Mouse (Mus musculus) intestine, postnatal 0 days (tissue): ENCODE data around the gene Bckdha. TPM values are rescaled to one million over a fixed set of nuclear protein-coding genes. Genes with fewer than 3 reads are reported as not detected.
A peak's percentile ranks its signal among the peaks of the same experiment; 100 is the strongest.

Experiments
- ATAC-seq: fragments of 200-750 bp; cut with Nextera tagmentation; 2 replicates; pipeline ENCODE4 v1.8.0; 2017; ENCODE audit warnings: mild to moderate bottlenecking, moderate TSS enrichment, moderate library complexity
- H3K27ac ChIP-seq: fragments of 300-500 bp; sonication (generic); 2 replicates; pipeline ENCODE4 v1.5.1; 2014; ENCODE audit warnings: mild to moderate bottlenecking, low read depth, low read length, moderate library complexity
- H3K27me3 ChIP-seq: fragments of 300-500 bp; sonication (generic); replicated peaks from 2 replicates; pipeline ENCODE4 v1.6.1; 2014; ENCODE audit warnings: low read length, mixed read lengths; ENCODE audit not compliant: control insufficient read depth, insufficient read depth
- H3K36me3 ChIP-seq: fragments of 300-500 bp; sonication (generic); 2 replicates; pipeline ENCODE4 v1.6.1; 2014; ENCODE audit warnings: mild to moderate bottlenecking, moderate library complexity; ENCODE audit not compliant: control insufficient read depth, insufficient read depth
- H3K4me1 ChIP-seq: fragments of 300-500 bp; sonication (generic); replicated peaks from 2 replicates; pipeline ENCODE4 v1.6.1; 2014; ENCODE audit warnings: antibody characterized with exemption, low read length, mixed read lengths; ENCODE audit not compliant: control insufficient read depth, insufficient read depth
- H3K4me2 ChIP-seq: fragments of 300-500 bp; sonication (generic); replicated peaks from 2 replicates; pipeline ENCODE4 v1.6.1; 2014; ENCODE audit warnings: low read depth, mild to moderate bottlenecking, moderate library complexity
- H3K4me3 ChIP-seq: fragments of 300-500 bp; sonication (generic); 2 replicates; pipeline ENCODE4 v1.5.1; 2014; ENCODE audit warnings: low read depth, low read length
- H3K9ac ChIP-seq: fragments of 300-500 bp; sonication (generic); 2 replicates; pipeline ENCODE4 v1.6.1; 2014; ENCODE audit warnings: mild to moderate bottlenecking, low read depth, low read length
- H3K9me3 ChIP-seq: fragments of 300-500 bp; sonication (generic); 2 replicates; pipeline ENCODE4 v1.6.1; 2016; ENCODE audit warnings: mixed run types; ENCODE audit not compliant: control insufficient read depth
- CTCF ChIP-seq: sonication (generic); IDR thresholded peaks from 2 replicates; pipeline ENCODE4 v1.5.1; 2016; ENCODE audit warnings: low read depth, mild to moderate bottlenecking, control low read depth, antibody characterized with exemption, moderate library complexity
- WGBS: fragments of 180-500 bp; shearing (Covaris S2); extraction: QIAGEN DNeasy Blood & Tissue Kit; methylation state at CpG from one replicate; pipeline ENCODE4 v1.1.7; 2014; 5-methylcytosine and 5-hydroxymethylcytosine counted together
- polyA plus RNA-seq: library from polyadenylated mRNA; unstranded; fragments of >200 nt; fragmentation: Nextera tagmentation; extraction: Ambion mirVana; gene quantifications from 2 replicates; pipeline ENCODE4 v1.2.1, GENCODE M21; 2015

The Bckdha gene
- polyA plus RNA-seq, 1 experiment from 2014 or later = 39.8 TPM

DNA sequence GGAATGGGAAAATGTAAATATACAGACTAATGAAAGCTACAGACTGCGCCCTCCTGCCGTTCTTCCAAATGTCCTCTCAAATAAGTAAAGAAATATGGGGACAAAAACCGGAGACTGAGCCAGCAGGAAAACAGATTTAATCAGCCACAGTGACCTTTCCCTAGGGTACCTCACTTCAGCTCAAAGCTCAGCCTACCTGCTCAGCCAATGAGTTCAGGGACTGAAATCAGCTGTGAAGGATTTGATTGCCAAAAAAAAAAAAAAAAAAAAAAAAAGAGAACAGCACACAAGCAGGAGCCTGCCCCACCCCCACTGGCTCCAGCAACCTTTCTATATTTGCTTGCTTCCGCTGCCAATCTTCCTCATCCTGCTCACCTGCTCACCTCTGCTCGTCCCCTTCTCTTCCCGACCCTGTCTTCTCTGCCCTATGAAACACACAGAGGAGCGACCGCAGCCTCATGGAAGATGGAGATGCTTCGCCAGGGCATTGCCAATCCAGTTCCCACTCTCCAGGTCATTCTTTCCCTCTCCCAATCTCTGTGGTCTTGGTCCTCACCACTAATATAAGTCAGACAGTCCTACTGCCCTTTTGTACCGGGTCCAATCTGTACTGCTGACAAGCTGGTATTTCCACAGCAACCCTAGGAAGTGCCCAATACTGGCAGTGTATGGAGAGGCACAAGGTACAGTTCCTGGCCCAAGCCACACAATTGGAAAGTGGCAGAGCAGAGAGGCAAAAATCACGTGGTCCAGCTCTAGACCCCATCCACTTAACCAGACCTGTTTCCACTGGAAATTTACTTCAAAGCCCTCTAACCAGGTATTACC lies 3.0 kb downstream of the Bckdha start:
- Histone ChIP-seq H3K27me3 (no peaks in the 10 kb centered on the region), H3K27ac (no peak overlapping the region), H3K4me3 (no peak overlapping the region), H3K9me3 (no peaks in the 10 kb centered on the region), H3K36me3 (no peaks in the 10 kb centered on the region), H3K9ac (no peak overlapping the region), H3K4me1 (no peaks in the 10 kb centered on the region; the same call in 1 of the 2 replicates), H3K4me2 (no peak overlapping the region)
- no peak for TF ChIP-seq CTCF
- 66% methylated on average over 11 of the region's 11 CpGs for WGBS
- no peak for ATAC-seq

DNA sequence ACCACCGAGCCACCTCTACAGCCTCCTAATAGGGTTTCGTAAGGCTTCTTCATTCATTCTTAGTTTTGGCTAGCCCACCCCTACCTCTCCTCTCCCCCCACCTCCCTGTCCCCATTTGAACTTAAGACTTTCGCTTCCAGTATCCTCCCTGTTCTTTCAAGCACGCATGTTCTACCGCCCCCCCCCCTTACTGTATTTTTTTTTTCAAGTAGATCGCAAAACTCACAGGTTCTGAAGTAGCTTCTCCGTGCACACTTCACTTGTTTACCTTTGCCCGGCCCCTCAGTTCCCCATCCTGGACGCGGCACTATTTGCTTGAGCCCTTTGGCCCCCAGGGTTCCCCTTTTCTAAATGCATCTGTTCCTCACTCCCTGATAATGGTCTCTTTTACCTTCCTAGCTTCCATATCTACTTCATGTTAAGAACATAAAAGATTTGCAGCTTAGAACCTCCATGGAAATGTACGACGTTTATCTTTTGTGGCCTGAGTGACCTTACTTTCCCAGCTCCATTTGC lies 6.5 kb downstream of the Bckdha start:
- ATAC-seq = no peak
- 77% methylated on average over 12 of the region's 12 CpGs for WGBS
- no peak for TF ChIP-seq CTCF

DNA sequence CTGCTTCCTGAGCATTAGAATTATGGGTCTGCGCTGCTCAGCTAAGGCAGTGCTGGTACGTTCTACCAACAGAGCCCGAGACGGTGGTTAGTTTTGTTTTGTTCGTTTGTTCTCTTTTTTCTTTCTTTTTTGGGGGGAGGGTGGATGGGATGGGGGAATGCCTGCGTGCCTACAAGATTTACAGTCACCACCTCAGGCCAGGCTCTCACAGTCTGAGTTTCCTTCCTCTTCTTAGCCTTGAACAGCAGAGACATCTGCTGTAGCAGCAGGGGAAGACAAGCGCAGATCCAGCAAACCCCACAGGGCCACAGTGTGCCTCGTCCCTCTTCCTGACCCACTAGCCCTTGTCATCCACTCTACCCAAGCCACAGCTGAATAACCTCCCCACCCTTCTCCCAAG lies 7.5 kb downstream of the Bckdha start:
- Histone ChIP-seq H3K9ac (no peak overlapping the region), H3K4me1 (no peaks in the 10 kb centered on the region), H3K4me3 (no peak overlapping the region), H3K27me3 (no peaks in the 10 kb centered on the region), H3K27ac (no peak overlapping the region), H3K9me3 (no peaks in the 10 kb centered on the region), H3K4me2 (no peak overlapping the region), H3K36me3 (no peaks in the 10 kb centered on the region)
- no peak for ATAC-seq
- 86% methylated on average over 8 of the region's 8 CpGs for WGBS
- TF ChIP-seq CTCF = peak; percentile 14; the same call in 1 of the 2 replicates

More for the DNA sequence above, 6.5 kb downstream of the Bckdha start:
- H3K9me3 ChIP-seq = no peaks in the 10 kb centered on the region
- H3K4me3 ChIP-seq = no peak overlapping the region
- H3K4me1 ChIP-seq = no peaks in the 10 kb centered on the region
- no peaks in the 10 kb centered on the region for H3K27me3 ChIP-seq
- H3K4me2 ChIP-seq = no peak overlapping the region
- H3K27ac ChIP-seq = no peak overlapping the region
- no peaks in the 10 kb centered on the region for H3K36me3 ChIP-seq
- no peak overlapping the region for H3K9ac ChIP-seq

GRCm38 (mm10) chr7:25649839-25650238 lies 8.9 kb downstream of the Bckdha start:
- Histone ChIP-seq H3K9me3 (no peaks in the 10 kb centered on the region), H3K4me1 (no peaks in the 10 kb centered on the region), H3K27ac (no peak overlapping the region), H3K4me3 (no peak overlapping the region), H3K27me3 (no peaks in the 10 kb centered on the region), H3K9ac (no peak overlapping the region), H3K36me3 (no peaks in the 10 kb centered on the region; the same call in 1 of the 2 replicates), H3K4me2 (no peak overlapping the region)
- TF ChIP-seq CTCF = no peak
- WGBS = 74% methylated on average over 5 of the region's 5 CpGs
- ATAC-seq = no peak

DNA sequence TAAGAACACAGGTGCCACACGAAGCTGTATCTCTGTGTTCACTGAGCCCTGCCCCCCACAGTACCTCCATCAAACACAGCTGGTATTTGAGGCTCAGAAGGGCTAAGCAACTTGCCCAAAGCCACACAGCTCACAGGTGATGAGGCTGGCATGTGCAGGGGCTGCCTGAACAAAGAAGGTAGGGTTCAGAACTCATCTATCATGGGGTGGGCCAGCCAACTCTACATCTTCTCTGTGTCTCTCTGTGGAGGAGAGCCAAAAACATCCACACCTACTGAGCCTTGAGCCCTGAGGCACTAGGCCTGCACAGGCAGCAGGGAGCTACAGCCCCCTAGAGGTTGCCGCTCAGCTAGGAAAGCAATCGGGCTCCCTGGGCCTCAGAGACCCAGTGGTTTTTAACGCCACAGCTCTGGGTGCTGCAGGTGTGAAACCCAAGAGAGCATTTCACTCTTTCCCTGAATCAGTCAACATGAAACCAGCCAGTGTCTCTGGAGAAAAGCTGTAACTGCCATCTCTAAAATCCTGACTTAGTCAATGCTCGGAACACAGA lies 11.1 kb downstream of the Bckdha start:
- H3K27me3 ChIP-seq = no peaks in the 10 kb centered on the region
- WGBS = 61% methylated on average over 5 of the region's 5 CpGs
- no peaks in the 10 kb centered on the region for H3K9me3 ChIP-seq
- H3K36me3 ChIP-seq = no peaks in the 10 kb centered on the region; the same call in 1 of the 2 replicates
- TF ChIP-seq CTCF = peak; percentile 53
- no peaks in the 10 kb centered on the region for H3K4me1 ChIP-seq
- no peak overlapping the region for H3K4me3 ChIP-seq
- no peak for ATAC-seq
- no peak overlapping the region for H3K27ac ChIP-seq
- H3K4me2 ChIP-seq = no peak overlapping the region
- H3K9ac ChIP-seq = no peak overlapping the region

- Histone ChIP-seq H3K4me3 (no peak overlapping the region), H3K9me3 (no peaks in the 10 kb centered on the region), H3K4me2 (no peak overlapping the region), H3K27me3 (no peaks in the 10 kb centered on the region), H3K27ac (no peak overlapping the region), H3K36me3 (peaks cover 5% of the 10 kb centered on the region; the same call in 1 of the 2 replicates), H3K9ac (no peak overlapping the region), H3K4me1 (no peaks in the 10 kb centered on the region)
- TF ChIP-seq CTCF = no peak
- no peak for ATAC-seq
- 64% methylated on average over 14 of the region's 14 CpGs for WGBS
These were observed 13.7 kb downstream of the Bckdha start for GRCm38 (mm10) chr7:25645074-25645473.
